Mouse (Mus musculus): ENCODE data around the gene Nek8. TPM values are rescaled to one million over a fixed set of nuclear protein-coding genes. Genes with fewer than 3 reads are reported as not detected.

The Nek8 gene
- polyA plus RNA-seq, 1 experiment from 2014 or later: 7.8 TPM

DNA sequence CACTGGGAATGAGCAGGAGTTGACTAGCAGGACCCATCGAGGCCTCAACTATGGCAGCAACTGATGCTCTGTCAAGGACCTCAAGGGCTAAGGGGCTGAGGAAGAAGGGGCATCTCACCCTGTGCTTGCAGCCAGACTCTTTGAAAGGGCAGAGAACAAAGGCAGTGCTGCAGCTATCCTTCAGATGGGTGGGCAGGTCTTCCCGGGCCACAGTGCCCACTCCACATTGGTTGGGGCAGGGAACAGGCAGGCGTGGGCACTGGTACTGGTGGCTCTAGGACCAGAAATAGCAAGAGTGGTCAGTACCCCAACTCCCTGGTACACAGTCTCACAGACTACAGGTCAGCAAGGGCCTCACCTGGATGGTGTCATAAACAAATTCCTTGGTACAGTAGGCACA, 15.8 kb downstream of the Nek8 start:
- no peak overlapping the region for H3K9ac ChIP-seq (ENCODE audit: low read length)

DNA sequence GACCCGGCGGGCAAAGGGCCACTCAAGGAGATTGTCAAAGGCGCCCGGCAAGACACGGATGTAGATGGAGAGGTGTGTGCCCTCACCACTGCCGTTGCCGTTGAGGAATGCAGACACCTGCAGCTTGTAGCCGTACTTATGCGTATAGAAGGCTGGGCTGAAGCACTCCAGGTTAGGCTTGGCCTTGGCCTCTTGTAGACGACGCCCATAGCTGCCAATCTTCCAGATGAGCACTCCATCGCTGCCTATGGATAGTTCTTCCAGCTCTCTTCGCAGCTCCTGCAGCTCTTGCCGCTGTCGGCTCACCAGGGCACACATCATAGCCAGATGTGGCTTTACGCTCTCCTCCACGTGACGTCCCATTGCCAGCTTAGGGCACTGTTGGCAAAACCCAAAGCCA, 16.3 kb downstream of the Nek8 start:
- 92% methylated on average over 18 of the region's 18 CpGs for WGBS
- Histone ChIP-seq H3K27me3 (ENCODE audit: control insufficient read depth, insufficient read depth, low read length) (no peaks in the 10 kb centered on the region), H3K4me1 (ENCODE audit: control insufficient read depth, insufficient read depth, low read length) (peaks cover 20% of the 10 kb centered on the region), H3K4me2 (ENCODE audit: low read depth) (no peak overlapping the region), H3K27ac (ENCODE audit: low read depth, low read length) (no peak overlapping the region), H3K9me3 (ENCODE audit: control insufficient read depth, low read length) (no peaks in the 10 kb centered on the region), H3K4me3 (ENCODE audit: low read depth, low read length) (no peak overlapping the region), H3K9ac (ENCODE audit: low read length) (no peak overlapping the region), H3K36me3 (ENCODE audit: control insufficient read depth, insufficient read depth, low read length) (peaks cover 36% of the 10 kb centered on the region)
- ATAC-seq (ENCODE audit: insufficient read depth, low FRiP score, low TSS enrichment): no peak
- DNase-seq (ENCODE audit: low spot score): no peak

More for the DNA sequence above, 15.8 kb downstream of the Nek8 start:
- H3K27ac ChIP-seq (ENCODE audit: low read depth, low read length): no peak overlapping the region
- no peak for DNase-seq (ENCODE audit: low spot score)
- 90% methylated on average over 3 of the region's 3 CpGs for WGBS
- peaks cover 22% of the 10 kb centered on the region for H3K4me1 ChIP-seq (ENCODE audit: control insufficient read depth, insufficient read depth, low read length)
- H3K27me3 ChIP-seq (ENCODE audit: control insufficient read depth, insufficient read depth, low read length): no peaks in the 10 kb centered on the region
- no peak overlapping the region for H3K4me2 ChIP-seq (ENCODE audit: low read depth)
- H3K36me3 ChIP-seq (ENCODE audit: control insufficient read depth, insufficient read depth, low read length): peaks cover 36% of the 10 kb centered on the region
- no peak for ATAC-seq (ENCODE audit: insufficient read depth, low FRiP score, low TSS enrichment)
- no peak overlapping the region for H3K4me3 ChIP-seq (ENCODE audit: low read depth, low read length)
- no peaks in the 10 kb centered on the region for H3K9me3 ChIP-seq (ENCODE audit: control insufficient read depth, low read length)

DNA sequence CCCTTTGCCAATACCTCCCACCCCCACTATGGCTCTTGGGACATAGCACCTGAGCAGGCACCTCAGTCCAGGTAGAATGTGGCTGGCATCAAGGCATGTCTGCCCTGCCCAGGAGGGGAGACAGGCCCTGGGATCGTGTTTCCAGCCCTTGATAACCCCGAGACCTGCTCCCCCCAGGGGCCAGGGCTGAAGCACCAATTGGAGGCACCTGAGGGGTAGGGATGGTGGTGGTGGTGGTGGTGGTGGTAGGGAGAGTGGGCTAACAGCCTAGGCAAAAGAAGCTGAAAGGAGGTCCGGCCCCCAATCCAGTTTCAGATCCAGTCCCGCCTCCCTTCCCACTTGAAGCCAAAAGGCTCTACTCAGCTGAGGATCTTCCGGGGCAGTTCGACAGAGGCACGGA, 16.9 kb downstream of the Nek8 start:
- H3K9ac ChIP-seq (ENCODE audit: low read length): no peak overlapping the region
- ATAC-seq (ENCODE audit: insufficient read depth, low FRiP score, low TSS enrichment) (no peak), DNase-seq (ENCODE audit: low spot score) (no peak)
- no peak overlapping the region for H3K4me2 ChIP-seq (ENCODE audit: low read depth)
- H3K36me3 ChIP-seq (ENCODE audit: control insufficient read depth, insufficient read depth, low read length): peaks cover 39% of the 10 kb centered on the region
- no peak overlapping the region for H3K4me3 ChIP-seq (ENCODE audit: low read depth, low read length)
- H3K9me3 ChIP-seq (ENCODE audit: control insufficient read depth, low read length): no peaks in the 10 kb centered on the region
- H3K27ac ChIP-seq (ENCODE audit: low read depth, low read length): no peak overlapping the region
- peaks cover 20% of the 10 kb centered on the region for H3K4me1 ChIP-seq (ENCODE audit: control insufficient read depth, insufficient read depth, low read length)
- H3K27me3 ChIP-seq (ENCODE audit: control insufficient read depth, insufficient read depth, low read length): no peaks in the 10 kb centered on the region
- 87% methylated on average over 7 of the region's 7 CpGs for WGBS

DNA sequence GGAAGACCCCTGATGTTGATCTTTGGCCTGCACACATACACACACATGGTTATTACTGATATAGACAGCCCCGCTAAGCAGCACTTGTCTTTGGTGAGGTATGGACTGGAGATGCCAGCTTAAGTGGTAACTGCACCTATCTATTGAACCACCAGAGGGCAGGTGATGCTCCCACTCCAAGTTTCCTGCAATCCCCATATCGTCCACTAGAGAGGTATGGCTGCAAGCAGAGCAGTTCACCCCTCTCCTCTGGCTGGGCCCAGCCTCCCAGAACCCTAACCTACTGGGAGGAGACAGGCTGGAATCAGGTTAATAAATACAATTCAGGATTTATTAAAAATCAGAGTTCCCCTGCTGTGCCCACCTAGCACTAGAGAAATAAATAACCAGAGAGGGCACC, 17.4 kb downstream of the Nek8 start:
- no peaks in the 10 kb centered on the region for H3K9me3 ChIP-seq (ENCODE audit: control insufficient read depth, low read length)
- no peaks in the 10 kb centered on the region for H3K27me3 ChIP-seq (ENCODE audit: control insufficient read depth, insufficient read depth, low read length)
- H3K4me2 ChIP-seq (ENCODE audit: low read depth): no peak overlapping the region
- H3K4me3 ChIP-seq (ENCODE audit: low read depth, low read length): no peak overlapping the region
- no peak overlapping the region for H3K9ac ChIP-seq (ENCODE audit: low read length)
- DNase-seq (ENCODE audit: low spot score) (peak; percentile 81), ATAC-seq (ENCODE audit: insufficient read depth, low FRiP score, low TSS enrichment) (peak; percentile 29; the same call in 1 of the 2 replicates)
- 39% methylated on average over 2 of the region's 2 CpGs for WGBS
- no peak overlapping the region for H3K27ac ChIP-seq (ENCODE audit: low read depth, low read length)
- H3K4me1 ChIP-seq (ENCODE audit: control insufficient read depth, insufficient read depth, low read length): peaks cover 20% of the 10 kb centered on the region
- peaks cover 43% of the 10 kb centered on the region for H3K36me3 ChIP-seq (ENCODE audit: control insufficient read depth, insufficient read depth, low read length)

DNA sequence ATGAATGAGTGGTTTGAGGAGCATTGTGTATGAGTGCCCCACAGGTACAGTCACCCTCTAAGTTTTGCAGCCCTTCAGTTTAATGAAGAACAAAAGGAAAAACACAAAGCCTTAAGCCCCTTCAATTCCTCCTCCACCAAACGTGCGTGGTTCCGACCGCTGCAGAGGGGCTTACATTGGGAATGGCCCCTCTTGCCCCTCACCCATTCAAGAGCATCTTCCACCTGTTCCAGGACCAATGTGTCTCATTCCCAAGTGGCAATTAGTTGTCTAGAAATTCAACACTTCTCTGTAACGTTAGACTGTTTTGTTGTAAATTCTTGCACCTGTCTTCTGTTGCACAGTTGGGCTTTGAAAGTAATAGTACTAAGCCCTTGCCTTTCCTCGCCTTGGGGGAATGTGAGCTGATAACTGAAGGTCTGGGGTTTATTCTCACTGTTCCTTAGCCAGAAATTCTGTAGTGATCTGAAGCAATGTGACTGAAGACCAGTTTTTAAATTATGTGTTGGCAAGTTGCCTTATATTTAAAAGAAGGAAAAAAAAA, 20.2 kb downstream of the Nek8 start:
- DNase-seq (ENCODE audit: low spot score) (no peak), ATAC-seq (ENCODE audit: insufficient read depth, low FRiP score, low TSS enrichment) (no peak)
- 76% methylated on average over 6 of the region's 6 CpGs for WGBS
- Histone ChIP-seq H3K4me1 (ENCODE audit: control insufficient read depth, insufficient read depth, low read length) (no peaks in the 10 kb centered on the region), H3K4me2 (ENCODE audit: low read depth) (no peak overlapping the region), H3K9me3 (ENCODE audit: control insufficient read depth, low read length) (no peaks in the 10 kb centered on the region), H3K4me3 (ENCODE audit: low read depth, low read length) (no peak overlapping the region), H3K36me3 (ENCODE audit: control insufficient read depth, insufficient read depth, low read length) (peaks cover 37% of the 10 kb centered on the region), H3K27ac (ENCODE audit: low read depth, low read length) (no peak overlapping the region), H3K9ac (ENCODE audit: low read length) (no peak overlapping the region), H3K27me3 (ENCODE audit: control insufficient read depth, insufficient read depth, low read length) (no peaks in the 10 kb centered on the region)

DNA sequence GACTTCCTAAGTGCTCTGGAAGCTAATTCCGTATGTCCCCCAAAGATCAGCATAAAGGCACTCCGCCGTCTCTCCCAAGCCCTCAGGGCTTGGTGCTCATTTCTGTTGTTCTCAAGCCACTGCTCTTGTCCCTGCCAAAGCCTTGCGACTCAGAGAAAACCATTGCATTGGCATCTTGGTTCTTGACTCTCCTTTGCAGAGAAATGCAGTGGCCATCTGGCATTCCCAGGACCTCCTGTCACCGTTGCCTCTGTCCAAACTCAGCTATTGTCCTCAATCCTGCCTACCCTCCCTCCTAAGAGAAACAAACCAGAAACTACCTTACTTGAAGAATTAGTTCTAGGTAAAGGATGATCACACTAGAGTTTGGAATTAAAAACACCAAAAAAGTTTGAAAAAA, 20.8 kb downstream of the Nek8 start:
- H3K4me1 ChIP-seq (ENCODE audit: control insufficient read depth, insufficient read depth, low read length): no peaks in the 10 kb centered on the region
- H3K36me3 ChIP-seq (ENCODE audit: control insufficient read depth, insufficient read depth, low read length): peaks cover 33% of the 10 kb centered on the region
- no peaks in the 10 kb centered on the region for H3K27me3 ChIP-seq (ENCODE audit: control insufficient read depth, insufficient read depth, low read length)
- ATAC-seq (ENCODE audit: insufficient read depth, low FRiP score, low TSS enrichment) (no peak), DNase-seq (ENCODE audit: low spot score) (no peak)
- H3K9me3 ChIP-seq (ENCODE audit: control insufficient read depth, low read length): no peaks in the 10 kb centered on the region
- no peak overlapping the region for H3K9ac ChIP-seq (ENCODE audit: low read length)
- H3K4me2 ChIP-seq (ENCODE audit: low read depth): no peak overlapping the region
- H3K4me3 ChIP-seq (ENCODE audit: low read depth, low read length): no peak overlapping the region
- 82% methylated on average over 5 of the region's 5 CpGs for WGBS
- no peak overlapping the region for H3K27ac ChIP-seq (ENCODE audit: low read depth, low read length)

DNA sequence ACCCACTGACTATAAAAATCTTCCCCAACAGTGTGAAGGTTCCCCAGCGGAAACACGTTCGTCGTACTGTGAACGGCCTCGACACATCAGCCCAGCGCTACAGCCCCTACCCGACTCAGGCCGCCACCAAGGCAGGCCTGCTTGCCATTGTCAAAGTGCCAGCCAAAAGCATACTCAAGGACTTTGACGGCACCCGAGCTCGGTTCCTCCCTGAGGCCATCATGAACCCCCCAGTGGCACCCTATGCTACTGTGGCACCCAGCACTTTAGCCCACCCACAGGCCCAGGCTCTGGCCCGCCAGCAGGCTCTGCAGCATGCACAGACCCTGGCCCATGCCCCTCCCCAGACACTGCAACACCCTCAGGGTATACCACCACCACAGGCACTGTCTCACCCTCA, 22.7 kb downstream of the Nek8 start:
- H3K4me2 ChIP-seq (ENCODE audit: low read depth): no peak overlapping the region
- no peak overlapping the region for H3K4me3 ChIP-seq (ENCODE audit: low read depth, low read length)
- H3K27ac ChIP-seq (ENCODE audit: low read depth, low read length): no peak overlapping the region
- no peak for DNase-seq (ENCODE audit: low spot score)
- no peaks in the 10 kb centered on the region for H3K9me3 ChIP-seq (ENCODE audit: control insufficient read depth, low read length)
- H3K36me3 ChIP-seq (ENCODE audit: control insufficient read depth, insufficient read depth, low read length): peaks cover 25% of the 10 kb centered on the region
- WGBS: 89% methylated on average over 13 of the region's 13 CpGs
- H3K9ac ChIP-seq (ENCODE audit: low read length): no peak overlapping the region
- ATAC-seq (ENCODE audit: insufficient read depth, low FRiP score, low TSS enrichment): no peak
- H3K27me3 ChIP-seq (ENCODE audit: control insufficient read depth, insufficient read depth, low read length): no peaks in the 10 kb centered on the region
- H3K4me1 ChIP-seq (ENCODE audit: control insufficient read depth, insufficient read depth, low read length): no peaks in the 10 kb centered on the region

DNA sequence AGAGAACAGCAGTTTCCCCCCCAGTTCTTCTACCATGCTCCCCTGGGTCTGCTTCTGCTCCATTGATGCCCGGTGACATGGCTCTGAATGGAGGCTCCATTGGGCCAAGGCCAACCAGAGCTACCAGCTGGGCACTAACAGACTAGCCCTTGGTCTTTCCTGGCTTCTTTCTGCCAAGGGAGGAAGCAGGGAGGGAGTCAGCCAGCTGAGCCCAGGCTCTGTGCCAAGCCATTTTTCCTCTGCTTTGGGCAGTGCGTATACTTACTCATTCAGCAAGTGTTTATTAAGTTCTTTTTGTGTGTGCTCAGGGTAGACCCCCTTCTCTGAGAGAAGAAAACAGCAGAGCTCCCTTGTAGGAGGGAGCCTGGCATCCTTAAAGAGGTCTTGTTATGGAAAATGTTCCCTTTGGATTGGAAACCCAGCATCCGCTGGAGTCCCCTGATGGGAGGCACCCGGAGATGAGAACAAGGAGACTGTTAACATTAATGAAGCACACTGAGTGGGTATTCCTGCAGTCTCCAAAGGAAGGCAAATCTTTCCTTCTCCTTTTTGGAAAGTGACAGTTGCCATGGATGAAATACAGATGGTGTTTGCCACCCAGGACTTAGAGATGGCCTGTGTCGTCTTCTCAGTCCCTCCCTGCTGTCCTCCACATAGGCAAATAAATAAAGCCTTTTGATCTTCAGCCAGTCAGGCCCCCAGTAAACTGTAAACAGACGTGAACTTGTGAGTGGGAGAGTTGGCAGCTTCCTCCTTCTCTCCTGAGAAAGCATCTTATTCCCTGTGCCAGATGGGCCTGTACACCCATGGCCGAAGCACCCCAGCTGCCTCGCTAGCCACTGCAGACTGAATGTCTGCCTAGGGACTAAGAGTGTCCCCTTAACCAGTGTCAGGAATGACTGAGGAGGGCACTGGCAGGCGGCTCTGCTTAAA, 23.9 kb downstream of the Nek8 start:
- 78% methylated on average over 9 of the region's 9 CpGs for WGBS
- no peak for ATAC-seq (ENCODE audit: insufficient read depth, low FRiP score, low TSS enrichment)
- Histone ChIP-seq H3K36me3 (ENCODE audit: control insufficient read depth, insufficient read depth, low read length) (peaks cover 15% of the 10 kb centered on the region), H3K4me2 (ENCODE audit: low read depth) (no peak overlapping the region), H3K9ac (ENCODE audit: low read length) (no peak overlapping the region), H3K27me3 (ENCODE audit: control insufficient read depth, insufficient read depth, low read length) (no peaks in the 10 kb centered on the region), H3K9me3 (ENCODE audit: control insufficient read depth, low read length) (no peaks in the 10 kb centered on the region), H3K27ac (ENCODE audit: low read depth, low read length) (no peak overlapping the region), H3K4me1 (ENCODE audit: control insufficient read depth, insufficient read depth, low read length) (no peaks in the 10 kb centered on the region), H3K4me3 (ENCODE audit: low read depth, low read length) (no peak overlapping the region)
- DNase-seq (ENCODE audit: low spot score): no peak

DNA sequence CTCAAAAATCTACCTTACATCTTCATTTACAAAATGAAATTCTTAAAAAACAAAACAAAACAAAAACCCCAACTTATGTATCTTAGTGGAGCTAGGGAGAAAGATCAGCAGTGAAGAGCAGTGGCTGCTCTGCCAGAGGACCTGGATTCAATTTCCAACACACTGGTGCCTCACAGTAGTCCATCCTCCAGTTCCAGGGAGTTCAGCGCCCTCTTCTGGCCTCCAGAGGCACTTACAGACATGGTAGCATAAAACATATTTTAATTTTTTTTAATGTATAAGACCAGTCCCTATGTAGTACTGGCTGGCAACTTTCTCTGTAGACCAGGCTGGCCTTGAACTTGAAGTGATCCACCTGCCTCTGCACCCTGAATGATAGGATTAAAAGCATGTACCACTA, 25.3 kb downstream of the Nek8 start:
- 35% methylated on average over 1 of the region's 1 CpGs for whole genome bisulfite sequencing
- no peaks in the 10 kb centered on the region for H3K4me1 ChIP-seq (ENCODE audit: control insufficient read depth, insufficient read depth, low read length)
- H3K36me3 ChIP-seq (ENCODE audit: control insufficient read depth, insufficient read depth, low read length): peaks cover 13% of the 10 kb centered on the region
- H3K27me3 ChIP-seq (ENCODE audit: control insufficient read depth, insufficient read depth, low read length): no peaks in the 10 kb centered on the region
- H3K27ac ChIP-seq (ENCODE audit: low read depth, low read length): no peak overlapping the region
- no peak overlapping the region for H3K4me2 ChIP-seq (ENCODE audit: low read depth)
- H3K9me3 ChIP-seq (ENCODE audit: control insufficient read depth, low read length): no peaks in the 10 kb centered on the region
- no peak overlapping the region for H3K4me3 ChIP-seq (ENCODE audit: low read depth, low read length)
- H3K9ac ChIP-seq (ENCODE audit: low read length): no peak overlapping the region
- DNase-seq (ENCODE audit: low spot score): peak; percentile 36
- no peak for ATAC-seq (ENCODE audit: insufficient read depth, low FRiP score, low TSS enrichment)

Measured in neural tube, embryonic 11.5 days (tissue).